Mouse (Mus musculus): Measurements from ENCODE around the gene St3gal3.

The St3gal3 gene

GRCm38 (mm10) chr4:118134485-118135365, at the start of gene St3gal3:
St3gal3 (minus strand) TSS chr4:118134914.
- peak; percentile 100 for DNase-seq

- no peak for DNase-seq
Measured at GRCm38 (mm10) chr4:118180301-118181080, 45.8 kb upstream of the St3gal3 start.

DNA sequence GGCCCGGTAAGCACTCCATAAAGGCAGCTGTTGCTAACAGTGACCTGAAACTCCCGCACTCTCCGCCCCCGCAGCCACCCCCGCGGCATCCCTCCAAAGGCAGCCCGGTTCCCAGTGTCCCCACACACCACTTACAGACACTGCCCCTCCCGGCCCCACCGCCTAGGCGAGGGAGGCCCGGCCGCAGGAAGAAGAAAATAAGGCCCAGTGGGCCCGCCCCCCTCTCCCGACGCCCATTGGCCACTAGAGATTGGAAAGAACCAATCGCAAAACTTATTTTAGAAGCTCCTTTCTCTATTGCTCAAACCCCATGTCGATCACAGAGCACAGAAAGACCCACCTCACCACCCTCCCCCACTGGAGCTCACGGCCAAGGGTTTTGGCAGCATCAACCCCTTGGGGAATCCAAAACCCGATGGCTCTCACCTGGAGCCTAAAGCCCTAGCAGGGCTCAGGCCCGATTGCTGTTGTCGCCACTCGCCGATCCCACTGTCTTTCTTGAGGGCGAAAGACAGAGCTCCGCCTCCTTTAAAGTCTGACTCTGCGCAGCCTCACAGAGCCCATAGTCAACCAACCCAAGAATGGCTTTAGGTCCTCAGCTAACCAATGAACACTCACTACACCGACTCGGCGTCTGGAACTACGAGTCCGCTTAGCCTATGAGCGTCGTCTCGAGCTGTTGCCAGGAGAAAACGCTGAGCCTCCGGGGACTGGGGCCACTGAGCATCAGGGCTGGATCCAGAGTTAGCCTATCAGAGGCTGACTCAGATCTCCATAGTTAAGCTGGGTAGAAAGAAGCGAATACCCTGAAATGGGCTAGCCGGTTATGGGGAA, 45.0 kb upstream of the St3gal3 start, which contains the start of gene Kdm4a:
Gene Kdm4a, minus strand, starts transcription at position 577 of the 834 bp plus-strand sequence.
- peak; percentile 87 for DNase-seq

DNA sequence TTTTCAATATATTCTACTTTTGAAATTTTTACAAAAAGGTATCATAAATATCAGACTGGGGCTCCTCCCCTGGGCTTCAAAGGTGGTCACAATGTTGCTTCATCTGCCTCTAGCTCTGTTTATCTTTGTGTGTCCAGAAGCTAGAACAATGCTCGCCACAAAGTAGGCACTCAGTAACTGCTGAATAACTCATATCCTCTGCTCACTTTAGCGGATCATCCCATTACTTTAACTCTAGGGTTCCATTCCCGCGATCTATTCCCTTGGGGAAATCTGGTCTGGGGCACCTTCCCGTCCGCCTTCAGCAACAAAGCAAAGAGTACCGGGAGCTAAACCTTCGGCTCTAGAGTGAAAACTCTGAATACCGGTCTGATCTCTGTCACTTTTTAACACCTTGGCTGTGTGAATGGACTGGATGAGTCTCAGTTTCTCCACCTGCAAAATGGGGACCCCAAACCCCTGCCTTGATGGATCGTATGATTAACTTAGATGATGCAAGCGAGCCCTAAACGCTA, 44.3 kb upstream of the St3gal3 start:
- DNase-seq: no peak

DNA sequence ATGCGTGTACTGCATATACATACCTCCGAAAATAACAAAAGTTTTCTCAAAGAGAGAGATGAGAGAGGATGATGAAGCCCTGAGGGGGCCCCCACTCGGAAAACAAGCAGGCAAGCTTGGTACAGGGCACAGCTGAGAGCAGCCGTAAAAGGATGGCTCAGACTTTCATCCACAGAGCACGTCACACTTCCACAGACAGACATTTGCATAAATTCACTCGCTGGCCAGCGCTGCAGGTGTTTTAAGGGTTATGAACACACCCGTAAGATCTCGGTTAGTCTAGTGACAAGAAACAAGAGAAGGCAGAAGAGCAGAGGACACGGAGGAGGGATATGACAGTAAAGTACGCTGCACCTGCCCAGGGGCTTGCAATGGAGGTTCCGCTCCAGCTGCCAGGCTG, 37.7 kb upstream of the St3gal3 start:
- no peak for DNase-seq

GRCm38 (mm10) chr4:118171006-118171405, 36.3 kb upstream of the St3gal3 start:
- no peak for DNase-seq

GRCm38 (mm10) chr4:118162123-118162522, 27.4 kb upstream of the St3gal3 start:
- DNase-seq: no peak

DNA sequence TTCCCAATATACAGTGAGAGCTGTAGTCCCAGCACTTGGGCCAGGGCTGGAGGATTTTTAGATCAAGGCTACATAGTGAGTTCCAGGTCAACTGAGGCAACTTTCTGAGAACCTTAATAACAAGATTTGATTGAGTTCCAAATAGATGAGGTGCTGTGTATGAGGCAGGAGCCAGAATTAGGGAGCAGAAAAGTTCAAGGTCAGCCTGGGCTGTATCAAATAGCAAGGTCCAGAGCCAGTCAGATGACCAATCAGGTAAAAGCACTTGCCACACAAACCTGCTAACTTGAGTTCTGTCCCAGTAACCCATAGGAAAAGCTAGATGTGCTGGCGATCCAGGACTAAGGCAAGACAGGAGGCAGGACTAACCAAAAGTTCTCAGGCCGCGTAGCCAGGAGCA, 23.0 kb upstream of the St3gal3 start:
- no peak for DNase-seq

- DNase-seq: no peak
Measured at GRCm38 (mm10) chr4:118156559-118156958, 21.8 kb upstream of the St3gal3 start.

DNA sequence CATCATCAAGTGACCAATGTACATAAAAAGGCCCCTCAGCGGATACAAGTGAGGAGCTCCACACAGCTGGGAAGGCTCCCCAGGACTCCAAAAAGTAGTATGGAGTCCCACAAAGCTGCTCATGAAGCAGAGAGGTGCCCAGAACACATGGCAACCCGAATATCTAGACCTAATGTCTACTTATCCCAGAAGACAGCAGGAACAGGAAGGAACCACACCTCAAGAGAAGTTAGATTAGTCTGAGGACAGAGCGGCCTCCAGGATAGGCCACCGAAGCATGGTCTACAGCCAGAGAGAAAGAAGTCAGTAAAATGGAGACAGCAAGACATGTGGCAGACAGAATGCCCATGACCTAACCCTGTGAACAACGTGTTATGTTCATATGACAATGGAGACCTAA, 20.2 kb upstream of the St3gal3 start:
- no peak for DNase-seq

- peak; percentile 49 for DNase-seq
Measured at GRCm38 (mm10) chr4:118152020-118152785, 17.5 kb upstream of the St3gal3 start.

- DNase-seq: no peak
Measured at GRCm38 (mm10) chr4:118150804-118151203, 16.1 kb upstream of the St3gal3 start.

- DNase-seq: no peak
Measured at GRCm38 (mm10) chr4:118149956-118150680, 15.4 kb upstream of the St3gal3 start.

GRCm38 (mm10) chr4:118149055-118149576, 14.4 kb upstream of the St3gal3 start:
- DNase-seq: no peak

DNA sequence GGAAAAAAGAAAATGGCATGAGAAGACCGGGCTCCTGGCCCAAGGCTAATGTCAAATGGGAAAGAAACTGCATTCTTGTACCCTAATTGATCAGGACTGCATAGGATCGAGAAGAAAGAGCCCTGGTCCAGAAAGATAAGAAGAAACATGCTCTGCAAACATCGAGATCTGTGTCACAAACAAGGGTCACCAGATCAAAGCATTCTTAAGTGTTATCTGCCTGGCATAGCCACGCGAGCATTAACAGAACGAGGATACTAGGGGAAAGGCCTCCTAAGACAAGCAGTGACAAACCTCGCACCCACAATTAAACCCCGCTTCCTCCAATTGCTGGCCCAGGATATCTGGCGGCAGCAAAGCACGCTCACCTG, 13.6 kb upstream of the St3gal3 start:
- no peak for DNase-seq

GRCm38 (mm10) chr4:118147547-118148316, 13.0 kb upstream of the St3gal3 start:
- DNase-seq: no peak

DNA sequence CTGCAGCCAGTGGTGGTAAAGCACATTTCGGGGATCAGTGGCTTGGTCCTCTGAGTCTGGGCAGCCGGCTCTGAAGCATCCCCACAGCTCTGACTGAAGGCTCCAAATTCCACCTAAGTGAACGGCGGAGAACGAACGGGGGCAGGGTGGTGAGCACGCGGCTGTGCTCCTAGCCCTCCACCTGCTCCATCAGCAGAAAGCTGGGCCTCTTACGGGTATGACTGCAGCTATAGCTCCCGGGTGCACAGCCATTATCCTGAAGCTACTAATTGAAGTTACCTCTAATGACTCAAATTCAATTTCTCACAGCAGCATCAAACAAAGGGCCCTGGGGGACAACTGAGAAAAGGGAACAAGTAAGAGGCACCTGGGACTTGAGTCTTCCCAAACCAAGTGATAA, 12.4 kb upstream of the St3gal3 start:
- DNase-seq: no peak

DNA sequence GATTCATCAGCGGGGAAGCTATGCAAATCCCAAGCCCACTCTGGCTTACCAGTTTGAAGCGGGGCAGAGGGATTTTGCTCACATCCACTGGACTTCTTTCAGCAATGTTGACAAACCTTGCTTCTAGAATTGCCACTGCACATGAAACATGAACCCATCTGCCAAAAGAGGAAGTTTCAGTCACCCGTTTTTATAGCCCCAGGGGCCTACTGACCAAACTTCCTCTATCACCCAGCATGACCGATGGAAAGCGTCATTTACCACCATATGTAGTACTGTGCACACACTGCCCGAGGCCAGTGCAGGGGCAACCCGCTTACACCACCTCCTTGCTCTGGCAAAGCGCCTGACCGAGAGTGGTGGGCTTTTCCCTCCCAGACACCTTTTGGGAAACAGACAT, 9.6 kb upstream of the St3gal3 start:
- DNase-seq: no peak

DNA sequence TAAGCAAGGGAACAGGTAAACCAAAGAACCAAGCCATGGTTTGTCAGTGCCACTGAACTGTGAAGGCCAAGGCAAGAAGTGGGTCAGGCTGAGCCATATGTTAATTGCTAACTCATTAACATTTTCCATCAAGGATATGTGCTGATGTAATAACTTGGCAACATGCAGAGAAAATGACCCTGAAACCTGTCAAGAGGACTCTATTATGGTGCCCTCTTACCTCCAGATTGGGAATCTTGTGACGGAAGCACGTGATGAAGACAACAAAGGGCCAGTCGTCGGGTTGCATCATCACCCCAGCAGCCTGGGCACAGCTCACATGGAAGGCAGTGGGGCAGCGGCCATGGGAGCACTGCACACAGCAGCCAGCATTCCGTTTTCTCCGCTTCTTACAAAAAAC, 9.0 kb upstream of the St3gal3 start:
- no peak for DNase-seq

DNA sequence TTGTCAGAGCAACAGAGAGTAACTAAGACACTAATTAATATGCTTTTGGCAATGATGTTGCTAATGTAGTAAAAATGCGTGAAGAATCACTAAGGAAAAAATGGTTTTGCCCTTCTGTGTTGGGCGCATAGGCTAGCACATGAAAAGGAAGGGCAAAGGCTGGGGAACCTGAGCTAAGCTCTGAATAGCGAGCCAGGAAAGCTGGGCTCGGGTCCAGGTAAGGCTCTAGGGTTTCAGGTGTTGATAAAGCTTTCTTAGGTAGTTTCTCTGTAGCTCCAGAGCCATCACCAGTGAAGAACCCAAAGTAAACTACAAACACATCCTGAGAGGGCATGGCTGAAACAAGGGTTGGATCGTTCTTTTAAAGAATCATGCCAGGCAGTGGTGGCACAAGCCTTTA, 6.8 kb upstream of the St3gal3 start:
- no peak for DNase-seq
